Mouse (Mus musculus) embryonic facial prominence, embryonic 14.5 days (tissue): ENCODE results near the gene Tex44. TPM values are rescaled to one million over a fixed set of nuclear protein-coding genes. Genes with fewer than 3 reads are reported as not detected.

Experiments used
- ATAC-seq: fragments of 200-750 bp; cut with Nextera tagmentation; 2 replicates; pipeline ENCODE4 v1.8.0; 2017; ENCODE audit warnings: low read depth, moderate number of reproducible peaks, moderate TSS enrichment
- DNase-seq: peaks from one replicate; pipeline ENCODE4 v3.0.0-alpha.2; 2015; ENCODE audit warnings: low spot score
- H3K27ac ChIP-seq: fragments of 300-500 bp; sonication (generic); replicated peaks from 2 replicates; pipeline ENCODE4 v1.5.1; 2014; ENCODE audit warnings: low read depth, mild to moderate bottlenecking, low read length, moderate library complexity
- H3K27me3 ChIP-seq: fragments of 300-500 bp; sonication (generic); replicated peaks from 2 replicates; pipeline ENCODE4 v1.6.1; 2014; ENCODE audit warnings: low read length; ENCODE audit not compliant: control insufficient read depth, insufficient read depth
- H3K36me3 ChIP-seq: fragments of 300-500 bp; sonication (generic); 2 replicates; pipeline ENCODE4 v1.6.1; 2014; ENCODE audit warnings: low read length, mixed read lengths; ENCODE audit not compliant: control insufficient read depth, insufficient read depth
- H3K4me1 ChIP-seq: fragments of 300-500 bp; sonication (generic); 2 replicates; pipeline ENCODE4 v1.6.1; 2014; ENCODE audit warnings: antibody characterized with exemption, low read length; ENCODE audit not compliant: control insufficient read depth, insufficient read depth
- H3K4me2 ChIP-seq: fragments of 300-500 bp; sonication (generic); 2 replicates; pipeline ENCODE4 v1.6.1; 2014; ENCODE audit warnings: low read depth, mild to moderate bottlenecking, low read length, moderate library complexity, mixed read lengths
- H3K4me3 ChIP-seq: fragments of 300-500 bp; sonication (generic); 2 replicates; pipeline ENCODE4 v1.5.1; 2014; ENCODE audit warnings: low read depth, mild to moderate bottlenecking, low read length
- H3K9ac ChIP-seq: fragments of 300-500 bp; sonication (generic); 2 replicates; pipeline ENCODE4 v1.6.1; 2014; ENCODE audit warnings: low read depth, mild to moderate bottlenecking, low read length, moderate library complexity, mixed read lengths
- H3K9me3 ChIP-seq: fragments of 300-500 bp; sonication (generic); 2 replicates; pipeline ENCODE4 v1.6.1; 2016; ENCODE audit warnings: low read length; ENCODE audit not compliant: control insufficient read depth
- WGBS: fragments of 180-500 bp; shearing (Covaris S2); extraction: QIAGEN DNeasy Blood & Tissue Kit; methylation state at CpG from one replicate; pipeline ENCODE4 v1.1.7; 2014; 5-methylcytosine and 5-hydroxymethylcytosine counted together
- polyA plus RNA-seq: library from polyadenylated mRNA; unstranded; fragments of >200 nt; fragmentation: Nextera tagmentation; extraction: Ambion mirVana; gene quantifications from 2 replicates; pipeline ENCODE4 v1.2.1, GENCODE M21; 2014

Gene Tex44
- polyA plus RNA-seq, 1 experiment from 2014 or later = not detected

- H3K4me2 ChIP-seq = no peak overlapping the region
- DNase-seq (no peak), ATAC-seq (no peak)
- no peaks in the 10 kb centered on the region for H3K27me3 ChIP-seq
- no peaks in the 10 kb centered on the region for H3K9me3 ChIP-seq
- no peaks in the 10 kb centered on the region for H3K36me3 ChIP-seq
- H3K4me3 ChIP-seq = no peak overlapping the region
- H3K9ac ChIP-seq = no peak overlapping the region
- WGBS = 74% methylated on average over 7 of the region's 7 CpGs
- H3K4me1 ChIP-seq = no peaks in the 10 kb centered on the region
- H3K27ac ChIP-seq = no peak overlapping the region
These were observed 30.2 kb upstream of the Tex44 start for GRCm38 (mm10) chr1:86395897-86396296.

- Histone ChIP-seq H3K9ac (no peak overlapping the region), H3K4me2 (no peak overlapping the region), H3K27ac (peak overlapping the region; percentile 8), H3K9me3 (no peaks in the 10 kb centered on the region), H3K4me3 (no peak overlapping the region), H3K36me3 (no peaks in the 10 kb centered on the region), H3K4me1 (no peaks in the 10 kb centered on the region), H3K27me3 (no peaks in the 10 kb centered on the region)
- ATAC-seq (no peak), DNase-seq (no peak)
- WGBS = 60% methylated on average over 8 of the region's 8 CpGs
These were observed 28.5 kb upstream of the Tex44 start for GRCm38 (mm10) chr1:86397621-86398020.

- Histone ChIP-seq H3K4me3 (no peak overlapping the region), H3K27ac (no peak overlapping the region), H3K27me3 (no peaks in the 10 kb centered on the region), H3K4me1 (no peaks in the 10 kb centered on the region), H3K4me2 (no peak overlapping the region), H3K9ac (no peak overlapping the region), H3K36me3 (no peaks in the 10 kb centered on the region), H3K9me3 (no peaks in the 10 kb centered on the region)
- no peak for DNase-seq
- ATAC-seq = no peak
- WGBS = 25% methylated on average over 7 of the region's 7 CpGs
These were observed 27.9 kb upstream of the Tex44 start for GRCm38 (mm10) chr1:86398222-86398621.

GRCm38 (mm10) chr1:86399322-86399721 lies 26.8 kb upstream of the Tex44 start:
- H3K4me3 ChIP-seq = no peak overlapping the region
- H3K9ac ChIP-seq = no peak overlapping the region
- H3K36me3 ChIP-seq = no peaks in the 10 kb centered on the region
- ATAC-seq (no peak), DNase-seq (no peak)
- H3K27ac ChIP-seq = no peak overlapping the region
- no peaks in the 10 kb centered on the region for H3K4me1 ChIP-seq
- H3K9me3 ChIP-seq = no peaks in the 10 kb centered on the region
- no peak overlapping the region for H3K4me2 ChIP-seq
- 63% methylated on average over 3 of the region's 3 CpGs for WGBS
- no peaks in the 10 kb centered on the region for H3K27me3 ChIP-seq

GRCm38 (mm10) chr1:86400096-86400754 lies 25.9 kb upstream of the Tex44 start:
- 67% methylated on average over 8 of the region's 8 CpGs for WGBS
- no peaks in the 10 kb centered on the region for H3K9me3 ChIP-seq
- H3K4me1 ChIP-seq = no peaks in the 10 kb centered on the region
- ATAC-seq (no peak), DNase-seq (no peak)
- no peaks in the 10 kb centered on the region for H3K27me3 ChIP-seq
- H3K36me3 ChIP-seq = no peaks in the 10 kb centered on the region
- no peak overlapping the region for H3K27ac ChIP-seq
- no peak overlapping the region for H3K9ac ChIP-seq
- no peak overlapping the region for H3K4me3 ChIP-seq
- no peak overlapping the region for H3K4me2 ChIP-seq

- ATAC-seq = no peak
- Histone ChIP-seq H3K27me3 (no peaks in the 10 kb centered on the region), H3K9me3 (no peaks in the 10 kb centered on the region), H3K36me3 (no peaks in the 10 kb centered on the region), H3K9ac (no peak overlapping the region), H3K27ac (no peak overlapping the region), H3K4me2 (no peak overlapping the region), H3K4me3 (no peak overlapping the region), H3K4me1 (no peaks in the 10 kb centered on the region)
- no peak for DNase-seq
- 55% methylated on average over 5 of the region's 5 CpGs for WGBS
These were observed 21.3 kb upstream of the Tex44 start for GRCm38 (mm10) chr1:86404834-86405233.

- no peak overlapping the region for H3K4me2 ChIP-seq
- no peak overlapping the region for H3K9ac ChIP-seq
- H3K27me3 ChIP-seq = no peaks in the 10 kb centered on the region
- no peaks in the 10 kb centered on the region for H3K9me3 ChIP-seq
- H3K36me3 ChIP-seq = no peaks in the 10 kb centered on the region
- H3K27ac ChIP-seq = no peak overlapping the region
- DNase-seq (no peak), ATAC-seq (no peak)
- H3K4me1 ChIP-seq = no peaks in the 10 kb centered on the region
- no peak overlapping the region for H3K4me3 ChIP-seq
- WGBS = 72% methylated on average over 4 of the region's 4 CpGs
These were observed 19.8 kb upstream of the Tex44 start for GRCm38 (mm10) chr1:86406313-86406712.

- H3K36me3 ChIP-seq = no peaks in the 10 kb centered on the region
- DNase-seq (no peak), ATAC-seq (no peak)
- no peaks in the 10 kb centered on the region for H3K27me3 ChIP-seq
- 70% methylated on average over 8 of the region's 8 CpGs for WGBS
- H3K9ac ChIP-seq = no peak overlapping the region
- H3K4me1 ChIP-seq = no peaks in the 10 kb centered on the region
- H3K4me3 ChIP-seq = no peak overlapping the region
- no peak overlapping the region for H3K4me2 ChIP-seq
- H3K9me3 ChIP-seq = no peaks in the 10 kb centered on the region
- no peak overlapping the region for H3K27ac ChIP-seq
These were observed 19.2 kb upstream of the Tex44 start for GRCm38 (mm10) chr1:86406914-86407313.

GRCm38 (mm10) chr1:86408515-86408914 lies 17.6 kb upstream of the Tex44 start:
- DNase-seq = no peak
- no peak overlapping the region for H3K27ac ChIP-seq
- H3K9me3 ChIP-seq = no peaks in the 10 kb centered on the region
- H3K27me3 ChIP-seq = no peaks in the 10 kb centered on the region
- no peaks in the 10 kb centered on the region for H3K36me3 ChIP-seq
- H3K9ac ChIP-seq = no peak overlapping the region
- no peak for ATAC-seq
- no peak overlapping the region for H3K4me3 ChIP-seq
- WGBS = 75% methylated on average over 10 of the region's 10 CpGs
- no peaks in the 10 kb centered on the region for H3K4me1 ChIP-seq
- H3K4me2 ChIP-seq = no peak overlapping the region
